Mouse (Mus musculus): Measurements from ENCODE around the gene Cd52.
A peak's percentile ranks its signal among the peaks of the same experiment; 100 is the strongest.
"Not testable (repeated sequence)": the region's sequence is repeated elsewhere in the genome, so short reads cannot be mapped to it uniquely, and the experiment has no call there.

Cd52 gene

DNA sequence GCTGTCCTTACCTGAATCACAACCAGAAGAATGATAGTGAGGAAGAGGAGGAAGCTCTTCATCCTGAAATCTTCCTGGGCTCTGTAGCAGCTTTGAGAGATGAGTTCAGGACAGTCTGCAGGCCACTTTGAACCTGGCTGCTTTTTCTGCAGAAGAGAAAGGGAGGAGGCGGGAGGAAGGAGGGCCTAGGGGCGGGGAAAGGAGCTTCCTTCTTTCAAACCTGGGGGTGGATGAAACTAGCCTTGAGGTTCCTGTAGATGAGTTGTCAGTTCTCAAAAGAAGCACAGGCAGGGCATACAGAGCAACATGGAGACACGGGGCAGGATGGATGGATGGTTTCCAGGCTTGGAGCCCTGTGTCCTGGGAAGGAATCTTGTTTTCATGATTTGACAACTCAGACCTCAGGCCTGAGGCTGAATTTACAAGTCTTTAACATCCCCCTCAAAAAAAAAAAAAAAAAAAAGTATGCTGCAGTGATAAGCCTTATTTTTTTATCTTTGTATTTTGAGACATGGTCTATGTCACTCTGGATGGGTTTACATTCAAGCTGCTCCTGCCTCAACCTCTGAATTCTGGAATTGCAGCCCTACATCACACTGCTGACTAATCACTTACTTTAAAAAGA is at the start of gene Cd52:
TSS of gene Cd52 (minus strand) at position 160 of the 625 bp plus-strand sequence.
- no peak for DNase-seq (ENCODE audit: low spot score in 2 of 2)

DNA sequence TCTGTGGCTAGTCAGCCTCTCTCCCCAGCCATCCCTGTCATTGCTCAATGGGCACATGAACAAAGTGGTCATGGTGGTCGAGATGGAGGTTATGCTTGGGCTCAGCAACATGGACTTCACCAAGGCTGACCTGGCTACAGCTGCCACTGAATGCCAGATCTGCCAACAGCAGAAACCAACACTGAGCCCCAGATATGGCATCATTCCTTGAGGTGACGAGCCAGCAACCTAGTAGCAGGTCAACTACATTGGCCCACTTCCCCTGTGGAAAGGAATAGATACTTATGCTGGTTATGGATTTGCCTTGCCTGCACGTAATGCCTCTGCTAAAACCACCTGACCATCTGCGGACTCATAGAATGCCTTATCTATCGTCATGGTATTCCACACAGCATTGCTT is 49.4 kb upstream of the Cd52 start:
- not testable (repeated sequence) for DNase-seq (ENCODE audit: low spot score in 2 of 2)

DNA sequence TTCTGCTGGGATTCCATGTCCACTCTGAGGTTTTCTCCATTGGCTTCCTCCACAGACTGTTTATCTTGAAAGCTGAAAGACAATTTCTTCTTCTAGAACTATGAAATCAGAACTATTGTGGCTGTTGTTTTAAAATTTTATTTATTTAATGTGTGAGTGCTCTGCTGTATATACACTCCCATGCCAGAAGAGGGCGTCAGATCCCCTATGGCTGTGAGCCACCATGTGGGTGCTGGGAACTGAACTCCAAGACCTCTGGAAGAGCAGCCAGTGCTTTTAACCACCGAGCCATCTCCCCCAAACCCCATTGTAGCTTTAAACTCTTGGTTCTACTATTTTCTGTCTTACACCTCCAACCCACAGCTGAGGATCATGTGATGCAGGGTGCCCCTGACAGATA is 44.0 kb upstream of the Cd52 start:
- DNase-seq (ENCODE audit: low spot score in 2 of 2): no peak

DNA sequence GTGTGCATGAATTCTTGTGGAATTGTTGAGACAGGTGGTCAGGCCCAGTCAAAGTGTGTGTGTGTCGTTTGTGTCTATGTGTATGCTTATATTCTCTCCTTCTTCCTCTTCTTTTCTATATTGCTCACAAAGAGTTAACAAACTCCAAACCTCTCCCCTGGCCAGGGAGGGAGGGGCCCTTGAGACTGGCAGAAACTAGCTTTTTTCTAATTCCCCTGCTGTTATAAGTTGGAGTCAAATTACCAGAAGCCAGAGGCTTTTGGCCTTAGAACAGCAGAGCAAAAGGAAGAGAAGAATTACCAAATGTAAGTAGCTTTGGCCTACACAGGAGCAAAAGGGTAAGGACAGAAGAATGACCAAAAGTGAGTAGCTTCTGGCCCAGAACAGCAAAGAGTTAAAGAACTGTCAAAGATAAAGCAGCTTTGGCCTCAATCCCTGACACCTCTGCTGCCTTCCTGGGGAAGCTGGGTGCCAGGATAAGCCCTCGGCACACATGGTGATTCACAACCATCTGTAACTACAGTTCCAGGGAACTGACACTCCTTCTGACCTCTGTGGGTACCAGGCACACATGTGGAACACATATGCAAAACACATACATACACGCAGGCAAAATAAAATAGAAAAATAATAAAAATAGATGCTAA is 41.5 kb upstream of the Cd52 start:
- no peak for DNase-seq (ENCODE audit: low spot score in 2 of 2)

DNA sequence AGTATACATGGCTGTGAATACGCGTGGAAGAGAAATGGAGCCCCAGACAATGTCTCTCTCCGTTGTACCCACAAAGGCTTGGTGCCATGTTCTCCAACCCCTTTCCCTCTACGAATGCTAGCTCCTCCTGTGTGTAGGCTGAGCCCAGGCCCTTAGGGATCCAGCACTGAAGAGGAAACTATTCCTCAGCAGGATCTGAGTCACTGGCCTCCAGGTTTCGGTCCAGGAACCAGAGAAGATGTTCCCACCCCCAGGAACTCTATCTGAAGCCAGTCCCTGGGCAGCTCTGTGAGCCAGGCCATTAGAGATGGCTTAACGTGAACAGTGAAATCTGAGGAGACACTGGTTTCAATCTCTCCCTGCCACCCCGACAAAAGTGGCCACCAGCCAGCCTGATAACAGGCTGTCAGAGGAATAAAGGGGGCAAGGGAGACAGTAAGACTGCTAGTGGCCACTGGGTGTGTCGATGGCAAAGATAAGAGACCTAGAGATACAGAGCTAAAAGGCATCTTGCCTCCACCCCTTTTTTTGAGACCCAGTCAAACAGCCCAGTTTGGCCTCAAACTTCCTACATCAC is 37.7 kb upstream of the Cd52 start:
- DNase-seq (ENCODE audit: low spot score in 2 of 2): no peak

DNA sequence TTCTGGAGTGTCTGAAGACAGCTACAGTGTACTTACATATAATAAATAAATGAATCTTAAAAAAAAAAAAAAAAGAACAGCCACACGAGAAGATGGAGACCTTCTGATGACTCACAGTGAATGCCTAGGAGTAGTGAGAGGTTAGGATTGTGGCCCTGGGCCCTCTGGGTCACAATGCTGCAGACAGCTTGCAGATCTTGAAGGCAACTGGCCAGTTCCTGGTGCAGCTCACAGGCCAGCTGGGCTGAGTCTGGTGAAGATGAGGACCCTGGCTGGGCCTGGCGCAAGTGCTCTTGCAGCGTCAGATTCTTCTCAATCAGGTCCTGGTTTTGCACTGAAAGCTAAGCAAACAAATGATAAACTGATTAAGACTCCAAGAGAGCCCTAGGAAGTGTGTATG is 37.2 kb upstream of the Cd52 start:
- DNase-seq (ENCODE audit: low spot score in 2 of 2): no peak

DNA sequence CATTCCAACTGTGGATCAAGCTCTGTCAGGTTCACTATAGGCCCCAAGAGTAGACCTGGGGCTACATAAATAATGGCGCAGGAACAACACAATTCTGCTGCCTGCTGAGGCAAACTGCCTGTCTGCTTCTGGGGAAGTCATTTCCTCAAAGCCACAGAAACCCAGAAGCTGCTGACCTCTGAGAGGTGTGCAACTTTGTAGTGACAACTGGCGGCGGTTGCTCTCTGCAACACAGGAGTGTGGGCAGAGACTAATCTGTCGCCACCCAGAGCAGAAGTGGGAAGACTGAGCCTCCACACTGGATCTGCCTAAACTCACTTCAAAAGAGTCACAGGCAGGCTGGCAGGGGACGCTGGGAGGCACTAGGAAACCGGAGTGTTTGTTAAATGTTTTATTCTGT is 34.6 kb upstream of the Cd52 start:
- DNase-seq (ENCODE audit: low spot score in 2 of 2): peak in 1 of 2 experiments; percentile 21

DNA sequence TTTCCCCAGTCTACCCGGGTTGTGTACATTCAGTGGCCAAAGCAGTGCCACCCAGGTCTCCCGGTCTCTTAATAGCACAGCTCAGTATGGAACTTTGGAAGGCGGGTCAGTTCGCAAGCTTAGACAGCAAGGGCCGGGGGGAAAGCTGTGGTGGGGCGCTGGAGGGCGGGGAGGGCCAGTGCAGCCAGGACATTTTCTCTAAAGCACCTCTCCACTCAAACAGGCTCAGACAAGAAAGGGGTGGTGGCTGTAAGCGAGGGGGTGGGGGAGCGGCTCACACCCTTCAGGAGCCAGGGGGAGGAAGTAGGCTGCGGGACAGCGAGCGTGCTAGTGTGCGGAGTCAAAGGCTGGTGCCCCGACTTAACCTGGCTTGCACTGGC is 34.1 kb upstream of the Cd52 start:
- DNase-seq (ENCODE audit: low spot score in 2 of 2): no peak

DNA sequence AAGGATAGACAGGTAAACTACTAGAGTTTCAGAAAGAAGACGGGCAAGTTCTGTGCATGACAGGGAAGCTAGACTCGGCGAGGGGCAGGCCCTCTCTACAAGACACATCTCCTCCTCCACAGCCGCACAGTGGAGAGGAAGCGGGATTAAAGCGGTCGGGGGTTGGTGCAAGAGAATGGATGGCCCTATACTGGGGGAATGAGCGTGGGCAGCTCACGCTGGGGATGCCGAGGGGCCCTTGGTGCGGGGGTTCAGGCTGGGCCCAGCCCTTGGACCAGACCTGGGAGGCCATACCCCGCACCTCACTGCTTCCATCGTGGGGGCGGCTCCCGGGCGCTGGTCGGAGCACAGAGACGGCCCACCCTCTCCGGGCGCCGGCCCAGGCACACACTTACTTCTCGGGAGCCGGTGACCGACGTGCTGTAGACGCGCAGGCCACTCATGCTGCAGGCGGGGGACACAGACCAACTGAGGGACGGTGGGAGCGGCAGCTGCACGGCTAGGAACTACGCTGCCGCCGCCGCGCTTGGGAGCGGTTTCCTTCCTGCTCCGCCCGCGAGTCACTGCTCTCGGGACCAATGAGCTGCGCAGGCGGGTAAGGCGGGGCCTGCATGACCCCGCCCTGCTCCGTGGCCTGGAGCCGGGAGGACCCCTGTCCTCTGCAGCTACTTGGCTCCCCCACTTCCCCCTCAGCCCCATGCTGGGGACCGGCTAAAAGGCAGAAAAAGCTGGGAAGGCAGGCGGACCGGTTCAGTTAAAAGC is 33.5 kb upstream of the Cd52 start, which contains the start of gene Sh3bgrl3:
TSS of gene Sh3bgrl3 (minus strand) at position 569 of the 762 bp plus-strand sequence.
- DNase-seq (ENCODE audit: low spot score in 2 of 2): peak; percentile 88 to 90

DNA sequence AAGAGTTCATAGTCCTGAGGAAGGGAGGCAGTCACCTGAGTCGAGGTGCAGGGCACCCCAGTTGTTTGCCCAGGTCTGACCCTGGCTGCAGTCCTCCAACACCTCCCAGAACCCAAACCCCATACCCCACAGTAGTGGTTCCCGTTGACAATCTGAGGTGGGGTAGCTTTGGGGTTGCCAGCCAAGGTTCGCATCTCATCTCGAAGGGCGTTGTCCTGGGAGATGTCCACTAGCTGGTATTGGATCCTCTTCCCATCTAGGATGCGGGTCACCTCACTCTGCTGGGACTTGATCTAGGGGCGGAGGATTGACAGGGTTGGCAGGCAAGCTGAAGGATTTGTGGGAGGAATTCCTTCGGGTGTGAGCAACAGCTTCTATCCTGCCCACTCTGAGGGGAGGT is 32.9 kb upstream of the Cd52 start:
- DNase-seq (ENCODE audit: low spot score in 2 of 2): no peak

DNA sequence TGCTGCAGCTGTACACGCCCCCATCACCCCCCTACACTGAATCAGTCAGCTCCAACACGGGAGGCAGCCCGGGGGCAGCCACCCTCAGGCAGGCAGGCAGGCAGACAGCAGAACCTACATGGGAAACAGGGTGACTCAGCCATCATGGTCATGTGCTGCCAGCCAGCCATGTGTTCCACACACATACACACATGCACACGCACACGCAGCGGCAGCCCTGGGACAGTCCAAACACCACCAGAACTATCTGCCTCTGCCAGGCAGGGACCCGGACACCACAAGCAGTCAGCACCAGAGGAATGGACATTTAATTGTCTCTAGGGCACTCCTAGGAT is 32.2 kb upstream of the Cd52 start:
- DNase-seq (ENCODE audit: low spot score in 2 of 2): peak; percentile 67 to 68

DNA sequence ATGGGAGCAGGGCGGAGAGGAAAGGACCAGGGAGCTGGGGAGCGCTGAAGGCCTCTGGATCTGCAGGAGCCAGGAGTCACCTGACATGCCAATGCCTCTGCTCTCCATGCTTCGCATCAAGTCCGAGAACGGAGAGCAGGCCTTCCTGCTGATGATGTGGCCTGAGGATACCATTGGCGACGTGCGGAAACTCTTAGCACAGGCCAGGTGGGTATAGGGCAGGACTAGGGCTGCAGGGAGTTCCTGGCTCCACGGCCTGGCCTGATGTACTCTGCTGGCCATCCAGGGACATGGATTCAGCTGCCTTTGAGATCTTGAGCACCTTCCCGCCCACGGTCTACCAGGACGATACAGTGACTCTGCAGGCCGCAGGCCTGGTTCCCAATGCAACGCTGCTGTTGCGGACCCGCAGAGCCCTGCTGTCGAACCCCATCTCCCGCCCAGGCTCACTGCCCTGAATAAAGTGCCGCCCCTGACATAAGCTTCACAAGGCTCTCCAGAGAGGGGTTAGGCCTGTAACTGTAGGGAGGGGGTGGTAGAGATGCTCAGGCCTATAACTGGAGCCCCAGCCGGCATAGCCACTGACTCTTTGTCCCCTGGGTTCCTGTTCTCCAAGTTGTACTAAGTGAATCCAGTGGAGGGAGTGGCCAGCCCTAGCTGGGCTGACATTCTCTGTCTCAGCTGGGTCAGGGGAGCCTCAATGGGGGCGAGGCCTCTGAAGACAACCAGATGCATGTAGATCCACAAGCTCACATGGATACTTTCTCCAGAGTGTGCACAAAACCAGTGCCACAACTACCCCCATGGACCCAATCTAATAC is 31.6 kb upstream of the Cd52 start:
- DNase-seq (ENCODE audit: low spot score in 2 of 2): no peak

DNA sequence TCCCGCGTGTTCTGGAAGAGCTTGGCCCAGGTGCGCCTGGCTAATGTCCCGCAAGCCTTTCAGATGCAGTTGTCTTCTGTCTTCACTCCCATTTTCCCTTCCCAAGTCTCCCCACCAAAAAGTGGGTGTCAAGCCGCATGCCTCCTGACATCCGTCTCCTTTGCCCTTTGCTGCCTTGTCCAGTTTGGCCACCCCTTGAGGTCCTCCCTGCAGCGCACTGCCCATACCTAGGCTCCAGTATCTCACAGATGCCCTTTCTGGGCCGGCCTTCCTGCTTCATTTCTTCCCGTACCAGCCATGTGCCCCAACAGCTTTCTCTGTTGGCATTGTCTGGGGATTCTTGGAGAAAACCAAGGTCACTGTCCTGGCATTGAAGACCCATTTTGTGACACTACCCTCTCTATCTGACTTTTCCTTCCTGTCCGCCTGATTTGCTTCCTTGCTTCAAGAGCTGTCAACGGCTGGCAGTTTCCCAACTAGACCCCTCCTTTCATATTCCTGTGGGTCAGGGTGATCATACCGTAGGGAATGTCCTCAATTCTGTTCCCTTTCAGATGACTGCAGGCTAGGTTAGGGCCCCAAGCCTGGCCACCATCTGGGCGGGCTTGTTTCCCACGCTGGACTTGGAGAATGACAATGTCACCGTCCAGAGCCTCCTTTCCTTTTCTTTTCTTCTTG is 30.6 kb upstream of the Cd52 start:
- no peak for DNase-seq (ENCODE audit: low spot score in 2 of 2)

DNA sequence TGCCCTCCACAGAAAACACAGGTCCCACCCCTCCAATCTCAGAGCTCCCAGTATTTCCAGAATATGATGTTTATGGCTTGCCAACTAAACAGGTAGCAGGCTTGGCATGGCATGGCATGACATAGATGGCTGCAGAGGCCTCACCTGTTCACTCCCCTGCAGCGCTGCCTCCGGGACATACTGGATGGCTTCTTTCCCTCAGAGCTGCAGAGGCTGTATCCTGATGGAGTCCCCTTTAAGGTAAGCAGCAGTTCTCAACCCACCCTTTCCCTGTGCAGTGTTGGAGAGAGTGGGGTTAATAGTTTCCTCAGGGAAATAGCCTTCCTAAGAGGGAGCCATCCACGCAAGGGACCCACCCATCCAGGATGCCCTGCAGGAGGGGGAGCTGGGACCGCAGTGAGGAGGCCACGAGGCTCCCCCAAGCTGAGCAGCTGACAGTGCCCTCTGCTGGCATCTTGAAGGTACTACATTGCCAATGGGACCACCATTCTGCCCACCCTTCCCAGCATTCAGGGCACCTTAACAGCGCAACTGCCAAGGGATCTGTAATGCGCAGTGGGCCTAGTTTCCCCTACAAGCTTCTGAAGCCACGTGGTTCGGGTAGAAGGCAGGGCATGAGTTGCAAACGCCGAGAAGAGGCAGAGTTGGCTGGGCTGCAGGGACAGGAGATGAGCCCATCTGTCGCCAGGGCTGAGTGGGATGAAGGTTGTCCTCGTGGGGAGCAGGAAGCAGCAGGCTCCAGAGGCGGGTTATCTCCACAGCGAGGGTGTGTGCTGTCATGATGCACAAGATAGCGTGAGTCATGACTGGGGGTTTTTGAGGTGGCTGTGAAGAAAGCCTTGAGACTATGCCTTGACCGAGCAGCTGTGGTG is 29.0 kb upstream of the Cd52 start:
- DNase-seq (ENCODE audit: low spot score in 2 of 2): peak; percentile 92

DNA sequence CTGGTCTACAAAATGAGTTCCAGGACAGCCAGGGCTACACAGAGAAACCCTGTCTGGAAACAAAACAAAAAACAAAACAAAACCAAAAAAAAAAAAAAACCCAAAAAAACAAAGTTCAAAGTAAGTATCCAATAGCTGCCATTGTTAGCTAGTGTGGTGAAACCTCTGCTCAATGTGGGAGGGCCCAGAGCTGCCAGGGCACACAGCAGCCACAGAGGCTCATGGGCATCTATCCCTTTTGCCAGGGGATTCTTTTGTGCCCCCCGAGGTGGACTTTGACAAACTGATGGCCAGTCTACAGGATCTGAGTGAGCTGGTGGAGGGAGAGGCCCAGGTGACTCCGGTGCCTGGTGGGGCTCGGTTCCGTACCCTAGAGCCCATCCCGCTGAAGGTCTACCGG is 28.3 kb upstream of the Cd52 start:
- DNase-seq (ENCODE audit: low spot score in 2 of 2): no peak

DNA sequence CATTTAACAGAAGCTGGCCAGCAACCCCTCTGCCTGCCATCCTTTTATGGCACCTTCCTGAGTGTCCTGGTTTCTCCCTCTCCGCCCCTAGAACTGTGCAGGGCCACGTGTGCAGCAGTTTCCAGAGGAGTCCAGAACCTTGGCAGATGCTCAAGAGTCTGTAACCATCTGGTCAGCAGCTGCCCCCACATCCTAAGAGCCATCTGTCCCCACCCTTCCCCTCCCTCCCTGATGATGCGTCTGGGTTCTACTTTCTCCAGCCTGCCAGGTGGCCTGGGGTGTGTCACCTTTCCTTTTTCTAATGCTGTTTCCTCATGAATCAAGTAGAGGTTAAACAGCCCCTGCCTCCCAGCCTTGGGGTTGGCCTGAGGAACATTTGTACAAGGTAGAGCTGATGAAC is 27.4 kb upstream of the Cd52 start:
- no peak for DNase-seq (ENCODE audit: low spot score in 2 of 2)

DNA sequence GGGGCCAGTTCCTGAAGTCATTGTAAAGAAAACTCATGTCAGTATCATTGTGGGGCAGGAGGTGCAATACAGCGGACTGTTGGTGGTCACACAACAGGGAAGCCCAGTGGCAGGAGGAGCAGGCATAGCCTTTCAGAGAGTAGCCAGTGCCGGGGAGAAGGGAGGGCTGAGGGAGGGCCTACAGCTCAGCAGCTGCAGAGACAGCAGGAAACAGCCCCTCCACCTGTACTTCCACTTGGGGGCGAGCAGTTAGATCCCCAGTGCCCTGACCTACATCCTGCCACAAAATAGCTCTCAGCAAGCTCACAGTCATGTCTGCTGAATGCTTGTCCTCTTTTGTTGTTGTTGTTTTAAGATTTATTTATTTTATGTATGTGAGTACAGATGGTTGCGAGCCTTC is 26.7 kb upstream of the Cd52 start:
- no peak for DNase-seq (ENCODE audit: low spot score in 2 of 2)

DNA sequence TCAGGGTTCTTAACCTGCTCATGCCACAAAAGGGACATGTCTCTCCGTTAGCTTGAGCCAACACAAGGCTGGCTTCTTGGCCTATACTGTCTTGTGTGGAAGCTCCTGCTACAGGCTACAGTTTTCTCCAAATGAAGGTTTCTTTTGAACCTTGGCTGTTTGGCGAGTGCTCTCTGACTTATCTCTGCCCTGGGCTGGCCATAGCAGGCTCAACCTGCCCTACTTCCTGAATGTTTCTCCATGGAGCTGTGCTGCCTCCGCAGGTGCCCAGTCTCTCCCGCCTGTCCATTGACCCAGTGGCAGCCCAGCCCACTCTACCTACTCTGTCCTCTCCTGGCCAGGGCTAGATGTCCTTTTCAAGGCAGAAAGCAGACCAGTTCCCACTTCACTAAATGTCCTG is 26.0 kb upstream of the Cd52 start:
- DNase-seq (ENCODE audit: low spot score in 2 of 2): no peak

DNA sequence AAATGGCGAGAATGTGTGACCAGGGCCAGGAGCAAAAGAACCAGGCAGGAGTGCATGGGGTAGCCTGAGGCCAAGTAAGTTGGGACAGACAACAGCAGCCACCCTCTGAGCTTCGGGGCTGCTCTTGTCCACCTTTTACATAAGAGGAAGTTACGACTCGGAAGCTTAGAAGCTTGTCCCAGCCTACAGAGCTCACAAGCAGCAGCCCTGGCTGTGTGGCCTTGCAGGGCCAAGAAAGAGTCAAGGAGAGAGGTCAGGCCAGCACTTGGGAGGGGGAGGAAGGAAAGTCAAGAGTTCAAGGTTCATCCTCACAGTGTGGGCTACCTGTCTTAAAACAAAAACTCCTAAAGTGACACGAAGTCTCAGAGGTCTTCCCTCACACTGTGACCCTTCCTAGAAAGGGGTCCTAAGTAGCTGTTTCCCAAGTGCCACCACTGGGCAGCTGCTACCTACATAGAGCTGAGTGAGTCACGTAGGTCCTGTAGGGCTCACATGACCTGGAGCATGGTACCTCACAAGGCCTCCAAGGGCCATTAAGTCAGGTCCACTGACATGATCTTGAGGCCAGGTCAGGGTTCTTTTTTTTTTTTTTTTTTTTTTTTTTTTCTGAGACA is 25.4 kb upstream of the Cd52 start:
- DNase-seq (ENCODE audit: low spot score in 2 of 2): no peak

DNA sequence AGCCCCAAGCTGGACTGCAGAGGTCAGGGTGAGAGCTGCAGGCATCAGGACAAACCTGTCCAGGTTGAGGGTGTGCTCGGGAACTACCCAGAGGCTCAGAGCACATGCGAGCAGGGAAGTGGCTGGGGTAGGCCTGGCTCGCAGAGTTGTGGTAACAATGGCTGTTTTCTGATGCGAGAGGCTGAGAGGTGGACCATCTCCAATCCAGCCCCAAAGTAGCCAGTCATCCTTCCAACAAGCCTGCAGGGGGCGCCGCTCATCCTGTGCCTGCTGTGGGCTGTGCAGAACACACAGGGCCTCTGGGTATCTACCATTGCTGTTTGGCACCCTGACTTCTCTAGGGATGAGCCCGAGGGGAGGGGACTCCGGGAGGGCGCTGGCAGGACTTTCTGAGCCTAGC is 24.8 kb upstream of the Cd52 start:
- no peak for DNase-seq (ENCODE audit: low spot score in 2 of 2)

Data from frontal cortex, postnatal 36 days (tissue).